Mouse (Mus musculus) brain, embryonic 14.5 days (tissue): Measurements from ENCODE around the gene Myof.

ENCODE experiments used
- CTCF ChIP-seq: fragments of 200-500 bp; IDR thresholded peaks from 2 replicates; pipeline ENCODE4 v1.5.1; 2012; ENCODE audit warnings: inconsistent platforms, mild to moderate bottlenecking, moderate library complexity, borderline replicate concordance; ENCODE audit not compliant: insufficient read depth, insufficient read length; ENCODE audit errors: extremely low read depth
- POLR2A ChIP-seq: fragments of 200-500 bp; IDR thresholded peaks from 2 replicates; pipeline ENCODE4 v1.6.1; 2012; ENCODE audit warnings: mild to moderate bottlenecking, inconsistent platforms, borderline replicate concordance; ENCODE audit not compliant: poor library complexity, insufficient read depth, insufficient read length, severe bottlenecking; ENCODE audit errors: extremely low read depth

- no peak for TF ChIP-seq CTCF
- TF ChIP-seq POLR2A: no peak
Measured at GRCm38 (mm10) chr19:37970571-37970970, 72.8 kb downstream of the Myof start.
